13 mouse cellular contexts compared by ENCODE assay signal in genomic region chr10:84711479-84711878, GRCm38 (mm10). TPM values are rescaled to one million over a fixed set of nuclear protein-coding genes. Genes with fewer than 3 reads are reported as not detected.
DNase-seq lines count a peak whose midpoint lies in the region; ATAC-seq and TF ChIP-seq lines count a peak whose summit lies in the region.
"Had no signal": no experiment of that assay in that cellular context is flagged by ENCODE, and none has a peak within 500 bp of the region (broad histone marks: within the 10 kb centered on the region; RNA-seq: fewer than 3 reads in every experiment).

No protein-coding gene starts in this region.

- no peak overlapping the region for H3K4me2 ChIP-seq in kidney, postnatal 0 days (ENCODE audit: low read length)
- H3K4me2 ChIP-seq in forebrain, embryonic 16.5 days (ENCODE audit: low read length), result no peak overlapping the region
- peak overlapping the region; percentile 1; the same call in 1 of the 2 replicates for H3K4me2 ChIP-seq in midbrain, embryonic 11.5 days
- H3K4me2 ChIP-seq in neural tube, embryonic 15.5 days, result 0 out of 2 replicates have a peak overlapping the region, but pooled peaks have one; percentile 17
- H3K4me2 ChIP-seq: limb, embryonic 12.5 days had no signal

- H3K9ac ChIP-seq in kidney, postnatal 0 days (ENCODE audit: low read depth, low read length), result no peak overlapping the region
- no peak overlapping the region for H3K9ac ChIP-seq in forebrain, embryonic 16.5 days (replicated peaks; ENCODE audit: low read depth, low read length)
- H3K9ac ChIP-seq in midbrain, embryonic 11.5 days (ENCODE audit: low read length), result peak overlapping the region; percentile 20; the same call in 1 of the 2 replicates
- no peak overlapping the region for H3K9ac ChIP-seq in neural tube, embryonic 15.5 days (replicated peaks)
- H3K9ac ChIP-seq: limb, embryonic 12.5 days had no signal

- H3K4me3 ChIP-seq in kidney, postnatal 0 days (replicated peaks; ENCODE audit: low read depth, low read length), result no peak overlapping the region
- H3K4me3 ChIP-seq in forebrain, embryonic 16.5 days (replicated peaks; ENCODE audit: low read length), result no peak overlapping the region
- H3K4me3 ChIP-seq in midbrain, embryonic 11.5 days (ENCODE audit: low read depth, low read length), result no peak overlapping the region
- H3K4me3 ChIP-seq in neural tube, embryonic 15.5 days (replicated peaks), result no peak overlapping the region
- H3K4me3 ChIP-seq: limb, embryonic 12.5 days had no signal

- peaks cover 15% of the 10 kb centered on the region for H3K4me1 ChIP-seq in kidney, postnatal 0 days (replicated peaks; ENCODE audit: insufficient read depth, low read length)
- H3K4me1 ChIP-seq in forebrain, embryonic 16.5 days (replicated peaks; ENCODE audit: control insufficient read depth, insufficient read depth, low read length), result peaks cover 17% of the 10 kb centered on the region
- peaks cover 62% of the 10 kb centered on the region for H3K4me1 ChIP-seq in midbrain, embryonic 11.5 days (ENCODE audit: control insufficient read depth, insufficient read depth, low read length)
- H3K4me1 ChIP-seq in neural tube, embryonic 15.5 days, result peaks cover 51% of the 10 kb centered on the region

- no peaks in the 10 kb centered on the region for H3K9me3 ChIP-seq in kidney, postnatal 0 days (replicated peaks; ENCODE audit: low read length)
- H3K9me3 ChIP-seq in forebrain, embryonic 16.5 days (ENCODE audit: control insufficient read depth, low read length), result no peaks in the 10 kb centered on the region
- no peaks in the 10 kb centered on the region for H3K9me3 ChIP-seq in midbrain, embryonic 11.5 days (ENCODE audit: control insufficient read depth, low read length)
- no peaks in the 10 kb centered on the region for H3K9me3 ChIP-seq in neural tube, embryonic 15.5 days (replicated peaks)
- H3K9me3 ChIP-seq: limb, embryonic 12.5 days had no signal

- DNase-seq in kidney, postnatal 0 days (ENCODE audit: low spot score), result no peak
- no peak for DNase-seq in kidney, adult 11 months
- DNase-seq in midbrain, embryonic 11.5 days (ENCODE audit: low spot score, missing footprints), result peak; percentile 92
- DNase-seq in natural killer cell, adult 2 months (ENCODE audit: low spot score in 2 of 2), result no peak
- DNase-seq in MN1 (ENCODE audit: low spot score), result no peak
- DNase-seq in gastrocnemius, adult 18-20 months (ENCODE audit: low spot score), result no peak
- DNase-seq: gastrocnemius, postnatal 25 days; lung, adult 2 months; right cerebral cortex, adult 18-20 months had no signal

- ATAC-seq in kidney, postnatal 0 days (replicated peaks; ENCODE audit: low FRiP score, low read depth), result no peak
- ATAC-seq in forebrain, embryonic 16.5 days, result no peak
- ATAC-seq in midbrain, embryonic 11.5 days (ENCODE audit: low FRiP score), result peak; percentile 60
- no peak for ATAC-seq in neural tube, embryonic 15.5 days (ENCODE audit: low FRiP score)

- peak overlapping the region; percentile 44 for H3K27ac ChIP-seq in kidney, postnatal 0 days
- H3K27ac ChIP-seq in forebrain, embryonic 16.5 days (ENCODE audit: low read length), result peak overlapping the region; percentile 63
- peak overlapping the region; percentile 57 for H3K27ac ChIP-seq in midbrain, embryonic 11.5 days (ENCODE audit: low read depth, low read length)
- H3K27ac ChIP-seq in neural tube, embryonic 15.5 days (replicated peaks), result peak overlapping the region; percentile 45
- H3K27ac ChIP-seq: limb, embryonic 12.5 days had no signal

- no peaks in the 10 kb centered on the region for H3K27me3 ChIP-seq in kidney, postnatal 0 days (ENCODE audit: insufficient read depth, low read length)
- no peaks in the 10 kb centered on the region for H3K27me3 ChIP-seq in forebrain, embryonic 16.5 days (replicated peaks; ENCODE audit: control insufficient read depth, insufficient read depth, low read length)
- H3K27me3 ChIP-seq in midbrain, embryonic 11.5 days (ENCODE audit: control insufficient read depth, insufficient read depth, low read length), result peaks cover 5% of the 10 kb centered on the region; the same call in 1 of the 2 replicates
- no peaks in the 10 kb centered on the region for H3K27me3 ChIP-seq in neural tube, embryonic 15.5 days (replicated peaks)

- TF ChIP-seq CTCF in kidney, postnatal 0 days (IDR thresholded peaks at IDR 0.05; ENCODE audit: low read depth), result no peak

- H3K36me3 ChIP-seq in kidney, postnatal 0 days (ENCODE audit: insufficient read depth, low read length), result 0 out of 2 replicates have a peak, but pooled peaks cover 14% of the 10 kb centered on the region
- H3K36me3 ChIP-seq in forebrain, embryonic 16.5 days (ENCODE audit: control insufficient read depth, insufficient read depth), result peaks cover 5% of the 10 kb centered on the region
- H3K36me3 ChIP-seq in midbrain, embryonic 11.5 days (ENCODE audit: control insufficient read depth, insufficient read depth, low read length), result no peaks in the 10 kb centered on the region
- H3K36me3 ChIP-seq in neural tube, embryonic 15.5 days, result peaks cover 5% of the 10 kb centered on the region; the same call in 1 of the 2 replicates

- WGBS in kidney, postnatal 0 days, result 77% methylated on average over 8 of the region's 8 CpGs
- 77% methylated on average over 8 of the region's 8 CpGs for WGBS in forebrain, embryonic 16.5 days
- WGBS in midbrain, embryonic 11.5 days, result 30% methylated on average over 8 of the region's 8 CpGs
- 21% methylated on average over 8 of the region's 8 CpGs for WGBS in neural tube, embryonic 15.5 days

RNA-seq across cellular contexts. Expression of gene Rfx4, which starts 44.4 kb away (rescaled TPM):
- 0.05 and 0.18 TPM in 2 replicates for polyA plus RNA-seq in kidney, postnatal 0 days (2015; fragmentation: Nextera tagmentation; extraction: Ambion mirVana)
- polyA plus RNA-seq in forebrain, embryonic 16.5 days (2015; fragmentation: Nextera tagmentation; extraction: Ambion mirVana), result 6.9 and 7.2 TPM in 2 replicates
- 64.7 and 68.0 TPM in 2 replicates for polyA plus RNA-seq in midbrain, embryonic 11.5 days (2014; fragmentation: Nextera tagmentation; extraction: Ambion mirVana)
- 15.9 and 16.6 TPM in 2 replicates for polyA plus RNA-seq in neural tube, embryonic 15.5 days (2015; fragmentation: Nextera tagmentation; extraction: Ambion mirVana)
- total RNA-seq in gastrocnemius, adult 18-20 months (2021), result not detected
- total RNA-seq: gastrocnemius, postnatal 25 days had no signal
- polyA plus RNA-seq: heart, postnatal 0 days had no signal

Comparison
In these comparisons a context has a peak if more than half of its experiments do, and no peak if none do; other contexts are left out.
1. H3K4me2 ChIP-seq: peak in midbrain, embryonic 11.5 days (single experiment) and neural tube, embryonic 15.5 days (single experiment); none in kidney, postnatal 0 days (single experiment) and forebrain, embryonic 16.5 days (single experiment).
2. Peak in every context shown above with its lines, with median percentiles within 50 percentile points of each other: H3K27ac ChIP-seq.